Mouse (Mus musculus): ENCODE results near the gene Serinc5. TPM values are rescaled to one million over a fixed set of nuclear protein-coding genes. Genes with fewer than 3 reads are reported as not detected.
"Not testable (repeated sequence)": the region's sequence is repeated elsewhere in the genome, so short reads cannot be mapped to it uniquely, and the experiment has no call there.

Serinc5 gene
- polyA plus RNA-seq, 1 experiment, result 19.7 TPM

DNA sequence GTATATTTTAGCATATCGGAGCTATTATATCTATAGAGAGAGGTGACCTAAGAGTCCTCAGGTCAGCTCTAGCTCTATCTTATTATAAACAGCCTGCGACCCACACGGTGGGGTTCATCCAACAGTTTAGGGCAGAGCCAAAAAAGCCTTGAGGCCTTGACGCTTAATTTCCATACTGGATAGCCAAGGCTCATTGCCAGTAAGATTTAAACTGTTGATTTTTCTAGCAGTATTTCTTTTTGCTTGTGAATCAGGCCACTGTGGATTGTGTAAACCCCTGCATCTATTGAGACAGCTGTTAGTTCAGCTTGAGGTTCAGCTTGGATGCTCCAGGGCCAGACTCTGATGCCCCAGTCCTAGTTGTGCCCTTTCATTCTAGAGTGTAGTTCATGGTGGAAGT, 73.4 kb downstream of the Serinc5 start:
- Histone ChIP-seq H3K9me3 (replicated peaks; ENCODE audit: control insufficient read depth, insufficient read depth, low read length, poor library complexity, severe bottlenecking) (peaks cover 9% of the 10 kb centered on the region), H3K27ac (ENCODE audit: insufficient read depth, low read length) (no peak overlapping the region), H3K36me3 (ENCODE audit: control insufficient read depth, insufficient read depth, low read length, poor library complexity, severe bottlenecking) (no peaks in the 10 kb centered on the region), H3K4me3 (ENCODE audit: low read depth, low read length) (no peak overlapping the region), H3K9ac (ENCODE audit: low read depth, poor library complexity, severe bottlenecking) (no peak overlapping the region), H3K27me3 (ENCODE audit: control insufficient read depth, insufficient read depth, low read length, poor library complexity, severe bottlenecking) (no peaks in the 10 kb centered on the region), H3K4me1 (ENCODE audit: control insufficient read depth, insufficient read depth, low read length) (no peaks in the 10 kb centered on the region)
- no peak for TF ChIP-seq CTCF (IDR thresholded peaks at IDR 0.05; ENCODE audit: low read depth, low read length)

DNA sequence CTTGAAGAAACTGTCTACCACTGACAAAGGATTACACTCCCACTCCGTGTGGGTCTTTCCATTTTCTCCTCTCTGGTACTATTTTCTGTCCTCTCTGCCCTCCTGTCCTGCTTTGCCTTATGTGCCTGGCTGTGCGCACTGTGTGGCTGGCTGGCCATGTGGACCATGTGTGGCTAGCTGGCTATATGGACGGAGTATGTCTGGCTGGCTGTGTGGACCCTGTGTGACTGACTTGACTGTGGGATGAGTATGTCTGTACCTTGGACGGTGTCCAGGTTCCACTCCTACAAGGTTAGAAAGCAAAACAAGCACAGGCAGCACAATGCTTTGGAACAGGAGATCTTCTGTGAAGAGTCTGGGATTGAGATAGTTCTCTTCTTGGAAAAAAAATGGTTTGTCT, 74.4 kb downstream of the Serinc5 start:
- TF ChIP-seq CTCF (IDR thresholded peaks at IDR 0.05; ENCODE audit: low read depth, low read length) (no peak), POLR2A (IDR thresholded peaks at IDR 0.05; ENCODE audit: insufficient read depth, low read length) (no peak), EP300 (IDR thresholded peaks at IDR 0.05; ENCODE audit: insufficient read depth, low read depth, low read length) (no peak)
- Histone ChIP-seq H3K9me3 (replicated peaks; ENCODE audit: control insufficient read depth, insufficient read depth, low read length, poor library complexity, severe bottlenecking) (peaks cover 9% of the 10 kb centered on the region), H3K9ac (ENCODE audit: low read depth, poor library complexity, severe bottlenecking) (no peak overlapping the region)

GRCm38 (mm10) chr13:92687151-92687550, 76.3 kb downstream of the Serinc5 start:
- not testable (repeated sequence) for H3K27ac ChIP-seq (ENCODE audit: insufficient read depth, low read length)

More for the DNA sequence above, 74.4 kb downstream of the Serinc5 start:
- Histone ChIP-seq H3K27ac (ENCODE audit: insufficient read depth, low read length) (no peak overlapping the region), H3K4me1 (ENCODE audit: control insufficient read depth, insufficient read depth, low read length) (no peaks in the 10 kb centered on the region), H3K36me3 (ENCODE audit: control insufficient read depth, insufficient read depth, low read length, poor library complexity, severe bottlenecking) (no peaks in the 10 kb centered on the region), H3K4me3 (ENCODE audit: low read depth, low read length) (no peak overlapping the region), H3K27me3 (ENCODE audit: control insufficient read depth, insufficient read depth, low read length, poor library complexity, severe bottlenecking) (no peaks in the 10 kb centered on the region)

GRCm38 (mm10) chr13:92689061-92689460, 78.2 kb downstream of the Serinc5 start:
- Histone ChIP-seq H3K9ac (ENCODE audit: low read depth, poor library complexity, severe bottlenecking) (no peak overlapping the region), H3K4me3 (ENCODE audit: low read depth, low read length) (no peak overlapping the region), H3K36me3 (ENCODE audit: control insufficient read depth, insufficient read depth, low read length, poor library complexity, severe bottlenecking) (no peaks in the 10 kb centered on the region), H3K27ac (ENCODE audit: insufficient read depth, low read length) (no peak overlapping the region), H3K9me3 (replicated peaks; ENCODE audit: control insufficient read depth, insufficient read depth, low read length, poor library complexity, severe bottlenecking) (peaks cover 9% of the 10 kb centered on the region), H3K4me1 (ENCODE audit: control insufficient read depth, insufficient read depth, low read length) (no peaks in the 10 kb centered on the region), H3K27me3 (ENCODE audit: control insufficient read depth, insufficient read depth, low read length, poor library complexity, severe bottlenecking) (no peaks in the 10 kb centered on the region)
- TF ChIP-seq EP300 (IDR thresholded peaks at IDR 0.05; ENCODE audit: insufficient read depth, low read depth, low read length) (no peak), CTCF (IDR thresholded peaks at IDR 0.05; ENCODE audit: low read depth, low read length) (no peak), POLR2A (IDR thresholded peaks at IDR 0.05; ENCODE audit: insufficient read depth, low read length) (no peak)

More at GRCm38 (mm10) chr13:92687151-92687550, 76.3 kb downstream of the Serinc5 start:
- not testable (repeated sequence) for H3K9ac ChIP-seq (ENCODE audit: low read depth, poor library complexity, severe bottlenecking); H3K36me3 ChIP-seq (ENCODE audit: control insufficient read depth, insufficient read depth, low read length, poor library complexity, severe bottlenecking); H3K9me3 ChIP-seq (replicated peaks; ENCODE audit: control insufficient read depth, insufficient read depth, low read length, poor library complexity, severe bottlenecking); H3K27me3 ChIP-seq (ENCODE audit: control insufficient read depth, insufficient read depth, low read length, poor library complexity, severe bottlenecking); H3K4me1 ChIP-seq (ENCODE audit: control insufficient read depth, insufficient read depth, low read length); H3K4me3 ChIP-seq (ENCODE audit: low read depth, low read length)

- no peaks in the 10 kb centered on the region for H3K36me3 ChIP-seq (ENCODE audit: control insufficient read depth, insufficient read depth, low read length, poor library complexity, severe bottlenecking)
- peaks cover 3% of the 10 kb centered on the region for H3K4me1 ChIP-seq (ENCODE audit: control insufficient read depth, insufficient read depth, low read length)
- H3K27me3 ChIP-seq (ENCODE audit: control insufficient read depth, insufficient read depth, low read length, poor library complexity, severe bottlenecking), result no peaks in the 10 kb centered on the region
- H3K4me3 ChIP-seq (ENCODE audit: low read depth, low read length), result no peak overlapping the region
- H3K9me3 ChIP-seq (replicated peaks; ENCODE audit: control insufficient read depth, insufficient read depth, low read length, poor library complexity, severe bottlenecking), result no peaks in the 10 kb centered on the region
- H3K9ac ChIP-seq (ENCODE audit: low read depth, poor library complexity, severe bottlenecking), result no peak overlapping the region
- TF ChIP-seq CTCF (IDR thresholded peaks at IDR 0.05; ENCODE audit: low read depth, low read length) (no peak), EP300 (IDR thresholded peaks at IDR 0.05; ENCODE audit: insufficient read depth, low read depth, low read length) (no peak), POLR2A (IDR thresholded peaks at IDR 0.05; ENCODE audit: insufficient read depth, low read length) (no peak)
- no peak overlapping the region for H3K27ac ChIP-seq (ENCODE audit: insufficient read depth, low read length)
Observed at GRCm38 (mm10) chr13:92693866-92694550, 83.1 kb downstream of the Serinc5 start.

DNA sequence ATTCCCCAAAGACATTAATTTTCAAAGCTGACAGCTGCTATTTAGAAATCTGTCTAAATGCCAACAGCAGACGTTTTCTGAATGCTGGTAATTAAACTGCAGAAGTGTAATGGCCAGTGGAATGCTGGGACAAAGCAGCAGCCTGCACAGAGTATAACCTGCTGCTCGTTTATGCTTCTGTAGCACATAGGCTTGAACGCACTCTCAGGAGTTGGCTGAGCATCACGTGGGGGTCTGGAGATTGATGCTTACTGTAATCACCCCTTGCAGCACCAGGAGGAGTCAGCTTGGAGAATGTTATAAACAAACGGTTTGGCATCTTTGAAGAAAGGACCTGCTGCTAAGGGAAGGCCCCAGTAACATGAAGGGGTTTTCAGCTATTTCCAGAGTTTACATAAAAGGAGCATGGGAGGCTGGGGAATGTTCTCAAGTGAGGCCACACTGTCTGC, 85.6 kb downstream of the Serinc5 start:
- Histone ChIP-seq H3K4me1 (ENCODE audit: control insufficient read depth, insufficient read depth, low read length) (peaks cover 3% of the 10 kb centered on the region), H3K27ac (ENCODE audit: insufficient read depth, low read length) (no peak overlapping the region), H3K9ac (ENCODE audit: low read depth, poor library complexity, severe bottlenecking) (no peak overlapping the region), H3K9me3 (replicated peaks; ENCODE audit: control insufficient read depth, insufficient read depth, low read length, poor library complexity, severe bottlenecking) (no peaks in the 10 kb centered on the region), H3K27me3 (ENCODE audit: control insufficient read depth, insufficient read depth, low read length, poor library complexity, severe bottlenecking) (no peaks in the 10 kb centered on the region), H3K4me3 (ENCODE audit: low read depth, low read length) (no peak overlapping the region), H3K36me3 (ENCODE audit: control insufficient read depth, insufficient read depth, low read length, poor library complexity, severe bottlenecking) (no peaks in the 10 kb centered on the region)
- TF ChIP-seq CTCF (IDR thresholded peaks at IDR 0.05; ENCODE audit: low read depth, low read length) (no peak), EP300 (IDR thresholded peaks at IDR 0.05; ENCODE audit: insufficient read depth, low read depth, low read length) (no peak), POLR2A (IDR thresholded peaks at IDR 0.05; ENCODE audit: insufficient read depth, low read length) (no peak)
